Mouse (Mus musculus): ENCODE results near the gene Dennd2a. TPM values are rescaled to one million over a fixed set of nuclear protein-coding genes. Genes with fewer than 3 reads are reported as not detected.

Dennd2a gene
- total RNA-seq (2021) = 1 to 10 TPM; 2.8 to 3.1 TPM
- long read RNA-seq, experiment 1, full-length matches to known transcripts = 1 of 1 reads
- long read RNA-seq, experiment 1, partial matches to known transcripts = 0 of 1 reads
- long read RNA-seq, experiment 1, other reads (novel, unspliced or antisense) = 0 of 1 reads
- long read RNA-seq, experiment 2 = 0 reads

DNA sequence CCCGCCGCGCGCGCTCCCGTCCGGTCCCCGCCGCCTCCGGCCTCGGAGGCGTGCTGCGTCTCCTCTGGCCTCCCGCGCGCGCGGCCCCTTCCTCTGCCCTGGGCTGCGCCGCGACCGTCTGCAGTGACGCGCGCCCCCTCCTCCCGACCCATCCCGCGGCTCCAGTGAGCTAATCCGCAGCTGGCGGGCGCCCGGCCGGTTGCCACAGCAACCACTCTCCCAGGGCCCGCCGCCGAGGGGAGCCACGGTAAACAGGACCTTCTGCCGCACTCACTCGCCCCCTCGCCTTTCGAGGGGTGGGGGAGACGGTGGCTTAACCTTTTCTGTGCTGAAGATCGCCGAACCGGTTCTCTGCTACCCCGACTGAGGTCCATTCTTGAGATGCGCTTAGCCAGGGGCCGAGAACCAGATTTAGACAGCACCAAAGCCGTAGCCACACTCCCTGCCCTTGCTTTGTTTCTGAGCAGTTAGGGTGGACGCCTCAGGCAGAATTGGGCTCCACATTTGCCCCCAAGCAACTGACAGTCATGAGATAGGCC, at the start of gene Dennd2a:
TSS of gene Dennd2a (minus strand) at position 145 of the 539 bp plus-strand sequence.
- DNase-seq (ENCODE audit: low spot score) = peak; percentile 59

DNA sequence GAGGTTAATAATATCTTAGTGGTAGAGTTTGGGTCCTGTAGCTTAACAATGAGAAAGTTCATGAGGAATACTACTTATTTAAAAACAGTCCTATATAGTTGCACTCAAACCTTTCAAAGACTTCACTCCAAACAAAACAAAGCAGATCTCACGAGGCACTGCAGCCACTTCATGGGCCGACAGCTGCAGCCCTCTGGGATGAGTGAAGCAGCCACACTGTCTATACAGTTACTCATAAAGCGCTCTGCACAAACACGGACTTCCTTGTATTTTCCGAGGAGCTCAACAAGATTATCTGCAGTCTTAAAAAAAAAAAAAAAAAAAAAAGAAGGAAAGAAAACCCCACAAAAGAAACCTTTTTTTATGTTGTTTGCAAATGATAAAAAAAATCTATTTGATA, 49.7 kb upstream of the Dennd2a start:
- DNase-seq (ENCODE audit: low spot score) = no peak

DNA sequence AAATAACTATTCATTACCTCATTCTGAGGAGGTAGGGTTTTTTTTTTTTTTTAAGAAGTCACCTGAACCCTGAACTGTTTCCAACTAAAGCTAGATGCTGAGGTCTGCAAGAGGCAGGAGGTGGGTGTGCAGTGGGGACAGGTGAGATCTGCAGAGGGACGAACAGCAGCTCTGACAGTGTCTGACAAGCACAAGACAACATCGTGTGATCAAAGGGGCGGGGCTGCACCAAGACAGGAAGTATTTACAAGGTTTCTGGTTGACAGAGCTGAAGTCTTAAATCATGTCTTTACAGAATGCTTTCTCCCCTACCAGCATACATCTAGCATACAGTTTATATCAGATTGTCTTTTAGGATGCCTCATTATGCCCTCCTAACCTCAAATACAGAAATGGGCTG, 49.2 kb upstream of the Dennd2a start:
- DNase-seq (ENCODE audit: low spot score) = no peak

- no peak for DNase-seq (ENCODE audit: low spot score)
Observed at GRCm38 (mm10) chr6:39606056-39606455, 48.4 kb upstream of the Dennd2a start.

- DNase-seq (ENCODE audit: low spot score) = no peak
Observed at GRCm38 (mm10) chr6:39604565-39604964, 46.9 kb upstream of the Dennd2a start.

GRCm38 (mm10) chr6:39601828-39602227, 44.2 kb upstream of the Dennd2a start:
- DNase-seq (ENCODE audit: low spot score) = no peak

DNA sequence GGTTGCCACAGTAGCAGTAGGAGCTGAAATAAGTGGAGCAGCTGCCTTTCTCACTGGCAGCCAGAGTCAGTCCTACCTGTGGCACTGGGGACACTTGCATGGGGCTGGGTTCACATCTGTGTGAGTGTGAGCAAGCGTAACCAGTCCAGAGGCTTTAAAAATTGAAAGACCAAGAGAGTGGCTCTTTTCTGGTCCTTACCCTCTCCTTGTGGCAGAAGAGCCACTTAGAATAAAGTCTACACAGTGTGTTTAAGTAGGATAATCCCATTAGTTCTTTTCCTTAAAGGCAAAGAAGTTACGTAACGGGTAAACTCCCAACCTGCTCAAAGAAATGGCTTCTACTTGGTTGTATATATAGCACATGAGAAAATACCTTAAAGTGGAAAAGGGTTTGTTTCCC, 43.2 kb upstream of the Dennd2a start:
- no peak for DNase-seq (ENCODE audit: low spot score)

GRCm38 (mm10) chr6:39592401-39593214, 34.9 kb upstream of the Dennd2a start, which contains the start of gene Ndufb2:
Gene Ndufb2 (plus strand): TSS chr6:39592574.
- DNase-seq (ENCODE audit: low spot score) = peak; percentile 94

- no peak for DNase-seq (ENCODE audit: low spot score)
Observed at GRCm38 (mm10) chr6:39591481-39591880, 33.8 kb upstream of the Dennd2a start.

DNA sequence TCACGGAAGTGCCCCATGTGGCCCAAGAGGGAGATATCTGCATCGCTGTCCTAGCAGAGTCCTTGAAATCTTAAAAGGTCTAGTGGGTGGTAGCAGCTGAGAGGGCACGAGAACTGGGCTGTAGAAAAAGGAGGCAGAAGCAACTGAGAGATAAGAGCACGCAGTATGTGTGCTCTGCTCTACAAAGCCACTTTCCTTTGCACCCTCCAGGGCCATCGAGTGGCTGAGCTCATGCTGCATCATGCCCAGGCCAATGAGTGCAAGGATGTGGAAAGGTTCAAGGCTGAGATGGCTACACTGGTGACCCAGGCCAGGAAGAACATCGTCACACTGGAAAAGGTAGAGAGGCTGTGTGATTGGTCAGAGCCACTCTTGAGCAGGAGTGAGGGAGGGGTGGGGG, 27.9 kb upstream of the Dennd2a start, which contains the start of gene Gm42420:
TSS of gene Gm42420 (plus strand) at position 237 of the 400 bp plus-strand sequence.
- no peak for DNase-seq (ENCODE audit: low spot score)

- DNase-seq (ENCODE audit: low spot score) = no peak
Observed at GRCm38 (mm10) chr6:39581087-39581784, 23.6 kb upstream of the Dennd2a start.

- DNase-seq (ENCODE audit: low spot score) = no peak
Observed at GRCm38 (mm10) chr6:39580558-39580957, 22.9 kb upstream of the Dennd2a start.

DNA sequence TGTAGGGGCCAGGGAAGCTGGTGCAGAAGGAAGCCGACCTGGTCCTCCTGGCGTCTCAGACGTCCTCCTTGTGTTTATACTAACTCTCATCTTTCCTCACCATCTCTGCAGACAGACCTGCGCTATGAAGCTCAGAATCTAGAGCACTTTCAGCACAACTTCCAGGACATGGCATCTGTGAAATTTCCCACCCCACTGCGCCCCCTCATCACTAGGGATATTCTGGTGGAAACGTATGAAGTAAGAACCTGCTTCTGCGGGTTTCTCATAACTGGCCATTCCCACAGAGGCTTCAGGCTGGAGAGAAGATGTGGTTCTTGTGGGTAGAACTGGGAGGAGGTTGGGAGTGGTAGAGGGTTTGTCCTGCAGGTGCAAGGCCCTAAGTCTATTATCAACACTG, 21.9 kb upstream of the Dennd2a start:
- DNase-seq (ENCODE audit: low spot score) = no peak

DNA sequence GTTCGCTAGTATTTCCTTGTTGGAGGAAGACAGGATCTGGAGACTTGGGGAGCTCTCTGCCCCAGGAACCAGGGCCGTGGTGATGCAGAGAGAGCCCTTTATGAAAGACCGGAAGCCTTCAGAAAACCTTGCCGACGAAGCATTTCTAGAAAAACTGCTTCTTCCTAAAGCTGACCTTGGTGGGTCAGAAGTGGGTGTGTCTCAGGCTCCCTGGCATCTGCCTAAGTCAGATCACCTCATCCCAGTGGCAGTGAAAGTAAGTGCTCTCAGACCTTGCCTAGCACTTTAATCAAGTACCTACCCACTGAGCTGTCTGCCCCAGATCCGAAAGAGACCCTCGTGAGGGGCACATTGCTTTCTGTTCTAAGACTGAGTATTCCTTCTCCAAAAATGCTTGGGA, 17.3 kb upstream of the Dennd2a start:
- DNase-seq (ENCODE audit: low spot score) = no peak

GRCm38 (mm10) chr6:39574555-39574869, 16.8 kb upstream of the Dennd2a start:
- no peak for DNase-seq (ENCODE audit: low spot score)

GRCm38 (mm10) chr6:39573791-39574554, 16.3 kb upstream of the Dennd2a start, which contains the start of gene Adck2:
Gene Adck2 (plus strand): TSS chr6:39573873.
- DNase-seq (ENCODE audit: low spot score) = peak; percentile 75

DNA sequence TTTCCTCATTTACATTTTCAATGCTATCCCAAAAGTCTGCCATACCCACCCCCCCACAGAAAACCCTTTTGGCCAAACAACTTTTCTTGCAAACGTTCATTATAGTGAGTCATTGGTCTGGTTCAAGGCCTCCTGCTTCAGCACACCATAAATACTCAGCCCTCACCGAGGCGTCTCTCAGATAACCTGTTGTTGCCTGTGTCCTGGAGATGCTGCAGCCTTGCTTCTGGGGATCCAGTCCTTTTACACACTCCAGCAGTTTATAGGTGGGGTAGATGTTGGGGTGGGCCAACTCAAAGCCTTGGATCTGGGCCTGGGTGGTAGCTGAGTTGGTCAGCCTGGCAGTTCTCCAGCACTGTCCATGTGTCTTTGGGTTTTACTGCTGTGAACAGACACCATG, 12.8 kb upstream of the Dennd2a start:
- DNase-seq (ENCODE audit: low spot score) = no peak

GRCm38 (mm10) chr6:39567528-39567927, 9.9 kb upstream of the Dennd2a start:
- peak; percentile 33 for DNase-seq (ENCODE audit: low spot score)

- peak; percentile 89 for DNase-seq (ENCODE audit: low spot score)
Observed at GRCm38 (mm10) chr6:39562166-39563015, 4.7 kb upstream of the Dennd2a start.

GRCm38 (mm10) chr6:39559276-39559939, 1.7 kb upstream of the Dennd2a start:
- DNase-seq (ENCODE audit: low spot score) = no peak
